Mouse (Mus musculus) ES-Bruce4 (cell line): ENCODE results near the gene Cntn3. TPM values are rescaled to one million over a fixed set of nuclear protein-coding genes. Genes with fewer than 3 reads are reported as not detected.

Experiments
- H3K27ac ChIP-seq: 2 replicates; pipeline ENCODE4 v1.5.1; 2012; ENCODE audit warnings: low read length, inconsistent platforms; ENCODE audit not compliant: insufficient read depth
- H3K27me3 ChIP-seq: 2 replicates; pipeline ENCODE4 v1.6.1; 2012; ENCODE audit warnings: mild to moderate bottlenecking, low read length, inconsistent platforms; ENCODE audit not compliant: control insufficient read depth, poor library complexity, insufficient read depth, severe bottlenecking
- H3K36me3 ChIP-seq: 2 replicates; pipeline ENCODE4 v1.6.1; 2012; ENCODE audit warnings: inconsistent platforms, mild to moderate bottlenecking, low read length, moderate library complexity; ENCODE audit not compliant: control insufficient read depth, poor library complexity, insufficient read depth, severe bottlenecking
- H3K4me1 ChIP-seq: one replicate; pipeline ENCODE4 v1.8.1; 2011; ENCODE audit warnings: low read length; ENCODE audit not compliant: control insufficient read depth, insufficient read depth
- H3K4me3 ChIP-seq: 2 replicates; pipeline ENCODE4 v1.5.1; 2011; ENCODE audit warnings: low read depth, mild to moderate bottlenecking, low read length
- H3K9ac ChIP-seq: 2 replicates; pipeline ENCODE4 v1.6.1; 2012; ENCODE audit warnings: low read depth, mild to moderate bottlenecking, inconsistent platforms; ENCODE audit not compliant: poor library complexity, severe bottlenecking
- H3K9me3 ChIP-seq: replicated peaks from 2 replicates; pipeline ENCODE4 v1.6.1; 2012; ENCODE audit warnings: mild to moderate bottlenecking, low read length, inconsistent platforms; ENCODE audit not compliant: control insufficient read depth, poor library complexity, insufficient read depth, severe bottlenecking
- CTCF ChIP-seq: IDR thresholded peaks from one replicate; pipeline ENCODE4 v1.8.1; 2011; ENCODE audit warnings: low read depth, low read length
- EP300 ChIP-seq: IDR thresholded peaks from 2 replicates; pipeline ENCODE4 v1.6.1; 2011; ENCODE audit warnings: low read depth, low read length; ENCODE audit not compliant: insufficient read depth
- POLR2A ChIP-seq: IDR thresholded peaks from one replicate; pipeline ENCODE4 v1.8.1; 2011; ENCODE audit warnings: low read length; ENCODE audit not compliant: insufficient read depth
- polyA plus RNA-seq: library from polyadenylated mRNA; stranded (reverse); fragments of >200 nt; gene quantifications from 2 replicates; pipeline ENCODE4 v1.2.4, GENCODE M21; 2011; ENCODE audit warnings: low read depth; ENCODE audit not compliant: missing spikeins, insufficient read depth, insufficient read length

The Cntn3 gene
- polyA plus RNA-seq, 1 experiment, result 0.21 TPM

DNA sequence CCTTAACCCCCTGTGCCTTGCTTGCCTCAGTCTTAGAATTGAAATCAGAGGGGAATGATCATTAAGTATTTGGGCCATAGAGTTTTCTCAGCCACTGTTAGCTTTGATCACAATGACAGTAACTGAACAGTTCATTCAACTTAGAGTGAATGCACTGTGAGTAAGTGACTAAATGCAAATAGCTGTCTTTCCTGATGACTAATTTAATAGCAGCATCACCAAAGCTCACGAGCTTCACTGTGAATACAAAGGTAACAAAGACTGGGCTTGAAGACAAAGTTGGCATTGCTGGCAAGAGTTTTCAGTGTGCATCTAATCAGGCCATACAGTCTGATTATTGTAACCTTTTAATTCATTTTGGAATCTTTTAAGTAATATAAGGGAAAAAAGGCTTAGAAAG, 386.6 kb downstream of the Cntn3 start:
- TF ChIP-seq CTCF, result no peak
- no peak for TF ChIP-seq POLR2A
- TF ChIP-seq EP300, result no peak
- no peak overlapping the region for H3K9ac ChIP-seq
- no peaks in the 10 kb centered on the region for H3K9me3 ChIP-seq
- no peaks in the 10 kb centered on the region for H3K27me3 ChIP-seq
- no peak overlapping the region for H3K4me3 ChIP-seq
- H3K4me1 ChIP-seq, result no peaks in the 10 kb centered on the region
- no peaks in the 10 kb centered on the region for H3K36me3 ChIP-seq
- H3K27ac ChIP-seq, result no peak overlapping the region

GRCm38 (mm10) chr6:102170913-102171312, 402.0 kb downstream of the Cntn3 start:
- H3K9me3 ChIP-seq, result no peaks in the 10 kb centered on the region; the same call in 1 of the 2 replicates
- no peak overlapping the region for H3K4me3 ChIP-seq
- no peak for TF ChIP-seq POLR2A
- peak; percentile 46 for TF ChIP-seq CTCF
- TF ChIP-seq EP300, result no peak
- no peak overlapping the region for H3K27ac ChIP-seq
- no peaks in the 10 kb centered on the region for H3K36me3 ChIP-seq
- no peak overlapping the region for H3K9ac ChIP-seq
- H3K27me3 ChIP-seq, result no peaks in the 10 kb centered on the region
- no peaks in the 10 kb centered on the region for H3K4me1 ChIP-seq

DNA sequence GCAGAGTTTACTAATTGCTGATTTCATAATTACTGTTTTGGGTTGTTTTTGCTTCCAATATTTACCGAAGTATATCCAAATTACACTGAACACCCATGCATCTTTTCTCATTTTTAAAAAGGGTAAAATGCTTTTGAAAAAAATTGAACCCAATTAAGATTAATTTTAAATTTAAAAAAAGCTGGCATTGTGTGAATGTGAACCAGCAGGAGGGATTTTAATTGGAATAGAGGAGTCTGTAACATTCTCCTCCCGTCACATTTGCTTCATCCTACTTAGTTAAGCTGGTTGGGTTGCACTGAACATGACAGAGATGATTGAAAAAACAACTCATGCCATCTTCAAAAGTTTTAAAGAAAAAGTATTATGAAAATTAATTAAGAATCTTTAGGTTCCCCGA, 411.7 kb downstream of the Cntn3 start:
- no peaks in the 10 kb centered on the region for H3K36me3 ChIP-seq
- no peaks in the 10 kb centered on the region for H3K4me1 ChIP-seq
- TF ChIP-seq CTCF (no peak), POLR2A (no peak)
- H3K9me3 ChIP-seq, result no peaks in the 10 kb centered on the region; the same call in 1 of the 2 replicates
- no peak overlapping the region for H3K27ac ChIP-seq
- no peak overlapping the region for H3K9ac ChIP-seq
- H3K27me3 ChIP-seq, result no peaks in the 10 kb centered on the region
- H3K4me3 ChIP-seq, result no peak overlapping the region

GRCm38 (mm10) chr6:102121676-102122075, 451.2 kb downstream of the Cntn3 start:
- TF ChIP-seq POLR2A (no peak), CTCF (no peak), EP300 (no peak)
- Histone ChIP-seq H3K9ac (no peak overlapping the region), H3K27ac (no peak overlapping the region), H3K4me3 (no peak overlapping the region), H3K27me3 (no peaks in the 10 kb centered on the region), H3K36me3 (no peaks in the 10 kb centered on the region), H3K4me1 (no peaks in the 10 kb centered on the region), H3K9me3 (no peaks in the 10 kb centered on the region)

- Histone ChIP-seq H3K4me1 (no peaks in the 10 kb centered on the region), H3K36me3 (no peaks in the 10 kb centered on the region)
Measured at GRCm38 (mm10) chr6:102120003-102120402, 452.9 kb downstream of the Cntn3 start.

GRCm38 (mm10) chr6:102113629-102114028, 459.3 kb downstream of the Cntn3 start:
- no peaks in the 10 kb centered on the region for H3K27me3 ChIP-seq
- H3K9ac ChIP-seq, result no peak overlapping the region
- no peak overlapping the region for H3K4me3 ChIP-seq
- H3K9me3 ChIP-seq, result no peaks in the 10 kb centered on the region
- H3K27ac ChIP-seq, result no peak overlapping the region
- TF ChIP-seq CTCF (no peak), POLR2A (no peak), EP300 (no peak)
- no peaks in the 10 kb centered on the region for H3K36me3 ChIP-seq
- no peaks in the 10 kb centered on the region for H3K4me1 ChIP-seq

More at GRCm38 (mm10) chr6:102120003-102120402, 452.9 kb downstream of the Cntn3 start:
- Histone ChIP-seq H3K9me3 (no peaks in the 10 kb centered on the region), H3K9ac (no peak overlapping the region), H3K27ac (no peak overlapping the region), H3K4me3 (no peak overlapping the region), H3K27me3 (no peaks in the 10 kb centered on the region)
- no peak for TF ChIP-seq CTCF
- TF ChIP-seq POLR2A, result no peak
- no peak for TF ChIP-seq EP300
